Mouse (Mus musculus): ENCODE data around the gene Hesx1. TPM values are rescaled to one million over a fixed set of nuclear protein-coding genes. Genes with fewer than 3 reads are reported as not detected.

Gene Hesx1
- total and polyA plus RNA-seq, 3 experiments = not detected

GRCm38 (mm10) chr14:27019850-27020249 lies 25.6 kb downstream of the Hesx1 start:
- H3K4me1 ChIP-seq (ENCODE audit: insufficient read depth, low read depth, low read length) = no peaks in the 10 kb centered on the region
- H3K4me3 ChIP-seq (ENCODE audit: low read depth, low read length) = no peak overlapping the region
- H3K36me3 ChIP-seq (replicated peaks) = no peaks in the 10 kb centered on the region
- H3K27me3 ChIP-seq (ENCODE audit: insufficient read depth, low read length) = 0 out of 2 replicates have a peak, but pooled peaks cover 3% of the 10 kb centered on the region
- no peak for ATAC-seq (ENCODE audit: extremely low read depth, insufficient number of reproducible peaks, low FRiP score, poor library complexity, severe bottlenecking)
- DNase-seq (ENCODE audit: low spot score) = no peak
- TF ChIP-seq GATA2 (IDR thresholded peaks at IDR 0.05; ENCODE audit: borderline replicate concordance, low read depth, low read length) = no peak
- no peak for TF ChIP-seq POLR2AphosphoS5 (IDR thresholded peaks at IDR 0.05; ENCODE audit: insufficient replicate concordance, low read depth, low read length)
- no peak for TF ChIP-seq CTCF (IDR thresholded peaks at IDR 0.05; ENCODE audit: low read depth, low read length)
- TF ChIP-seq GATA1 (IDR thresholded peaks at IDR 0.05; ENCODE audit: borderline replicate concordance, low read length) = no peak
- TF ChIP-seq TAL1 (conservative IDR thresholded peaks at IDR 0.05; ENCODE audit: low read depth, low read length) = no peak
- H3K9me3 ChIP-seq (replicated peaks) = no peaks in the 10 kb centered on the region

DNA sequence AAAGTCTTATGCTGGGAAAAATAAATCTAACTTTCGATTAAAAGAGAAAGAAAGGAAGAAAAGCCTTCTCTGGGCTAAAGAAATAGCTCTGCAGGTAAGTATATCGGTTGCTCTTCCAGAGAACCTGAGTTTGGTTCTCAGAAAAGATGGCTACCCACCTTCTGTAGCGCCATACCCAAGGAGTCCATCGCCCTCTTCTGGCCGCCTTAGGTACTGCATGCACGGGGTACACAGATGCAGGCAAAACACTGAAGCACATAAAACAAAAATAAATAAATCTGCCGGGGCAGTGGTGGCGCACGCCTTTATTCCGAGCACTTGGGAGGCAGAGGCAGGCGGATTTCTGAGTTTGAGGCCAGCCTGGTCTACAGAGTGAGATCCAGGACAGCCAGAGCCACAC lies 28.7 kb downstream of the Hesx1 start:
- no peaks in the 10 kb centered on the region for H3K27me3 ChIP-seq (ENCODE audit: insufficient read depth, low read length)
- no peak for ATAC-seq (ENCODE audit: extremely low read depth, insufficient number of reproducible peaks, low FRiP score, poor library complexity, severe bottlenecking)
- TF ChIP-seq GATA1 (IDR thresholded peaks at IDR 0.05; ENCODE audit: borderline replicate concordance, low read length) = no peak
- peak; percentile 66 for TF ChIP-seq CTCF (IDR thresholded peaks at IDR 0.05; ENCODE audit: low read depth, low read length)
- no peak overlapping the region for H3K4me3 ChIP-seq (ENCODE audit: low read depth, low read length)
- no peaks in the 10 kb centered on the region for H3K9me3 ChIP-seq (replicated peaks)
- H3K36me3 ChIP-seq (replicated peaks) = no peaks in the 10 kb centered on the region
- no peaks in the 10 kb centered on the region for H3K4me1 ChIP-seq (ENCODE audit: insufficient read depth, low read depth, low read length)
- no peak for DNase-seq (ENCODE audit: low spot score)

DNA sequence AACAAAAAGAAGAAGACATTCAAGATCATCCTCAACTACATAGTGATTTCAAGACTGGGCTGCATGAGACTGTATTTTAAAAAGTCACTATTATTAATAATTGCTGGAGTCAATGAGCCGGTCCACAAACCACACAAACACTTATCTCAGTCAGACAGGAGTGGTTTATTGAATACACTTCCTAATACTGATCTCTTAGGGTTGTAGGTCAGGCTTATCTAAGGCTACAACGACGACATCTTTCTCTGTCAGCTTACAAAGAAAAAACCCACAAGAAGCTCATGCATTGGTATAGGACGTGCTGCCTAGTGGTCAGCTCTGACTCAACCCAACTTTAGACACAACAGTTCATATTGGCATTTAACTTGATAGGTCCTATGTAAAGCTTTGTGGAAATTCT lies 30.4 kb downstream of the Hesx1 start:
- Histone ChIP-seq H3K36me3 (replicated peaks) (no peaks in the 10 kb centered on the region), H3K9me3 (replicated peaks) (no peaks in the 10 kb centered on the region), H3K4me3 (ENCODE audit: low read depth, low read length) (no peak overlapping the region), H3K27me3 (ENCODE audit: insufficient read depth, low read length) (no peaks in the 10 kb centered on the region), H3K4me1 (ENCODE audit: insufficient read depth, low read depth, low read length) (no peaks in the 10 kb centered on the region)
- DNase-seq (ENCODE audit: low spot score) (no peak), ATAC-seq (ENCODE audit: extremely low read depth, insufficient number of reproducible peaks, low FRiP score, poor library complexity, severe bottlenecking) (no peak)
- TF ChIP-seq POLR2AphosphoS5 (IDR thresholded peaks at IDR 0.05; ENCODE audit: insufficient replicate concordance, low read depth, low read length) = no peak
- no peak for TF ChIP-seq GATA2 (IDR thresholded peaks at IDR 0.05; ENCODE audit: borderline replicate concordance, low read depth, low read length)
- no peak for TF ChIP-seq CTCF (IDR thresholded peaks at IDR 0.05; ENCODE audit: low read depth, low read length)
- TF ChIP-seq TAL1 (conservative IDR thresholded peaks at IDR 0.05; ENCODE audit: low read depth, low read length) = no peak
- TF ChIP-seq GATA1 (IDR thresholded peaks at IDR 0.05; ENCODE audit: borderline replicate concordance, low read length) = no peak

DNA sequence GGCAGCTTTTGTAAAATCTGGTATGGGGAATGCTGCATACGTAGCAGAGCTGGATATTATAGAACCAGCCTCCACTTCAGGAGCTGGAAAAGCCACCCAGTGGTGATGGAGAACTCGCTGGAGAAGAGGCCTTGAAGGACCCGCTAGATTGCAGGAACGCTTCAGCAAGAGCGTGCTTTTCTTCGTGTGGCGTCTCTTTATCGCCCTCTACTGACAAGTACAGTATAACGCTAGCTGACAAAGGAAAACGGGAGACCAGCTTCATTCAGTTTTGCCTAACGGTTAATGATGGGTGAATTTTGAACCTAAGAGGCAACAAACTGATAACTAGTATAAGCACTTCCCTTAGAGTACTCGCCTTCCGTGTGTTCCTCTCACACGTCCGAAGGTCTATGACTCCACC lies 35.6 kb downstream of the Hesx1 start:
- Histone ChIP-seq H3K36me3 (replicated peaks) (no peaks in the 10 kb centered on the region), H3K27me3 (ENCODE audit: insufficient read depth, low read length) (no peaks in the 10 kb centered on the region), H3K9me3 (replicated peaks) (no peaks in the 10 kb centered on the region), H3K4me3 (ENCODE audit: low read depth, low read length) (no peak overlapping the region), H3K4me1 (ENCODE audit: insufficient read depth, low read depth, low read length) (no peaks in the 10 kb centered on the region)
- no peak for ATAC-seq (ENCODE audit: extremely low read depth, insufficient number of reproducible peaks, low FRiP score, poor library complexity, severe bottlenecking)
- peak; percentile 20 for DNase-seq (ENCODE audit: low spot score)
- no peak for TF ChIP-seq TAL1 (conservative IDR thresholded peaks at IDR 0.05; ENCODE audit: low read depth, low read length)
- TF ChIP-seq CTCF (IDR thresholded peaks at IDR 0.05; ENCODE audit: low read depth, low read length) = peak; percentile 51

DNA sequence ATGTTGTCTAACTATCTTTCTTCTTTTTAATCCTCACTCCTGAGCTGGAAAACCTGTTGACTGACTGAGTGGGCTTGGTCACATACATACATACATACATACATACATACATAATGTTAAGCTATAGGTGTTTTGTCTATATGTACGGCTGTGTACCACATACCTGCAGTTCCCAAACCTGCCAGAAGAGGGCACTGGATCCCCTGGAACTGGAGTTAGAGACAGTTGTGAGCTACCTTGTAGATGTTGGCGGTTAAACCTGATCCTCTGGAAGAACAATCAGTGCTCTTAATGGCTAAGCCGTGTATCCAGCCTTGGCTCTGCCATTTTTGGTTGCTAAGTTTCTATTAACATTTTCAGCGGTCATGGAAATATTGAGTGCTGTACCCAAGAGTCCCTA lies 36.9 kb downstream of the Hesx1 start:
- DNase-seq (ENCODE audit: low spot score) = no peak
- Histone ChIP-seq H3K36me3 (replicated peaks) (no peaks in the 10 kb centered on the region), H3K27me3 (ENCODE audit: insufficient read depth, low read length) (no peaks in the 10 kb centered on the region), H3K9me3 (replicated peaks) (no peaks in the 10 kb centered on the region), H3K4me1 (ENCODE audit: insufficient read depth, low read depth, low read length) (no peaks in the 10 kb centered on the region), H3K4me3 (ENCODE audit: low read depth, low read length) (no peak overlapping the region)
- TF ChIP-seq CTCF (IDR thresholded peaks at IDR 0.05; ENCODE audit: low read depth, low read length) = peak; percentile 35; the same call in 1 of the 2 replicates
- TF ChIP-seq POLR2AphosphoS5 (IDR thresholded peaks at IDR 0.05; ENCODE audit: insufficient replicate concordance, low read depth, low read length) = no peak
- no peak for TF ChIP-seq GATA1 (IDR thresholded peaks at IDR 0.05; ENCODE audit: borderline replicate concordance, low read length)
- TF ChIP-seq TAL1 (conservative IDR thresholded peaks at IDR 0.05; ENCODE audit: low read depth, low read length) = no peak
- ATAC-seq (ENCODE audit: extremely low read depth, insufficient number of reproducible peaks, low FRiP score, poor library complexity, severe bottlenecking) = no peak

DNA sequence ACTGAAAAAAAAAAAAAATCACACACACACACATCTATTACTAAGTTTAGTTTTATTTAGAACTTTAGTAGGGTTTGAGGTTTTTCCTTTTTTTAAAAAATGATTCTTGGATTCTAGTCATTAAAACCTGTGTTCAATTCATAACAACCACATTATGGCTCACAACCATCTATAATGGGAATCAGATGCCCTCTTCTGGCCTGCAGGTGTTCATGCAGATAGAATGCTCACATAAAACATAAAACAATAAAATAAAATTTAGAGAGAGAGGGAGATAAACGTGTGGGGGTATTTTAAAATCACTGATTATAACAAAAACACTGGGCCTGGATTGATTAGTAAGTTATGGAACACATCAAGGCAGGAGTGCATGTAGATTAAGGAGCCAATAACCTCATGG lies 43.3 kb downstream of the Hesx1 start:
- H3K9me3 ChIP-seq (replicated peaks) = no peaks in the 10 kb centered on the region
- no peaks in the 10 kb centered on the region for H3K4me1 ChIP-seq (ENCODE audit: insufficient read depth, low read depth, low read length)
- no peak for ATAC-seq (ENCODE audit: extremely low read depth, insufficient number of reproducible peaks, low FRiP score, poor library complexity, severe bottlenecking)
- H3K4me3 ChIP-seq (ENCODE audit: low read depth, low read length) = no peak overlapping the region
- no peak for DNase-seq (ENCODE audit: low spot score)
- peaks cover 14% of the 10 kb centered on the region; the same call in 1 of the 2 replicates for H3K27me3 ChIP-seq (ENCODE audit: insufficient read depth, low read length)
- no peaks in the 10 kb centered on the region for H3K36me3 ChIP-seq (replicated peaks)
- TF ChIP-seq TAL1 (conservative IDR thresholded peaks at IDR 0.05; ENCODE audit: low read depth, low read length) = no peak
- TF ChIP-seq GATA1 (IDR thresholded peaks at IDR 0.05; ENCODE audit: borderline replicate concordance, low read length) = no peak
- no peak for TF ChIP-seq POLR2AphosphoS5 (IDR thresholded peaks at IDR 0.05; ENCODE audit: insufficient replicate concordance, low read depth, low read length)
- no peak for TF ChIP-seq GATA2 (IDR thresholded peaks at IDR 0.05; ENCODE audit: borderline replicate concordance, low read depth, low read length)
- TF ChIP-seq CTCF (IDR thresholded peaks at IDR 0.05; ENCODE audit: low read depth, low read length) = no peak

- DNase-seq (ENCODE audit: low spot score) (no peak), ATAC-seq (ENCODE audit: extremely low read depth, insufficient number of reproducible peaks, low FRiP score, poor library complexity, severe bottlenecking) (no peak)
- no peaks in the 10 kb centered on the region for H3K4me1 ChIP-seq (ENCODE audit: insufficient read depth, low read depth, low read length)
- H3K4me3 ChIP-seq (ENCODE audit: low read depth, low read length) = no peak within 1 kb of the TSS
- no peaks in the 10 kb centered on the region for H3K9me3 ChIP-seq (replicated peaks)
- peaks cover 14% of the 10 kb centered on the region; the same call in 1 of the 2 replicates for H3K27me3 ChIP-seq (ENCODE audit: insufficient read depth, low read length)
- no peaks in the 10 kb centered on the region for H3K36me3 ChIP-seq (replicated peaks)
- TF ChIP-seq CTCF (IDR thresholded peaks at IDR 0.05; ENCODE audit: low read depth, low read length) (no peak), POLR2AphosphoS5 (IDR thresholded peaks at IDR 0.05; ENCODE audit: insufficient replicate concordance, low read depth, low read length) (no peak), TAL1 (conservative IDR thresholded peaks at IDR 0.05; ENCODE audit: low read depth, low read length) (no peak), GATA2 (IDR thresholded peaks at IDR 0.05; ENCODE audit: borderline replicate concordance, low read depth, low read length) (no peak), GATA1 (IDR thresholded peaks at IDR 0.05; ENCODE audit: borderline replicate concordance, low read length) (no peak)
Measured at GRCm38 (mm10) chr14:27038783-27039182, 44.6 kb downstream of the Hesx1 start, which contains the start of gene Il17rd. TSS of gene Il17rd (plus strand) at chr14:27038941.
